Mouse (Mus musculus) right cerebral cortex, postnatal 36 days (tissue): ENCODE results near the gene Rnf34.

Source experiments
- DNase-seq, 2 experiments: peaks; one replicate each; pipeline ENCODE4 v3.0.0; 2022; ENCODE audit warnings: low spot score in 2 of 2, mixed read lengths in 1 of 2

Gene Rnf34

DNA sequence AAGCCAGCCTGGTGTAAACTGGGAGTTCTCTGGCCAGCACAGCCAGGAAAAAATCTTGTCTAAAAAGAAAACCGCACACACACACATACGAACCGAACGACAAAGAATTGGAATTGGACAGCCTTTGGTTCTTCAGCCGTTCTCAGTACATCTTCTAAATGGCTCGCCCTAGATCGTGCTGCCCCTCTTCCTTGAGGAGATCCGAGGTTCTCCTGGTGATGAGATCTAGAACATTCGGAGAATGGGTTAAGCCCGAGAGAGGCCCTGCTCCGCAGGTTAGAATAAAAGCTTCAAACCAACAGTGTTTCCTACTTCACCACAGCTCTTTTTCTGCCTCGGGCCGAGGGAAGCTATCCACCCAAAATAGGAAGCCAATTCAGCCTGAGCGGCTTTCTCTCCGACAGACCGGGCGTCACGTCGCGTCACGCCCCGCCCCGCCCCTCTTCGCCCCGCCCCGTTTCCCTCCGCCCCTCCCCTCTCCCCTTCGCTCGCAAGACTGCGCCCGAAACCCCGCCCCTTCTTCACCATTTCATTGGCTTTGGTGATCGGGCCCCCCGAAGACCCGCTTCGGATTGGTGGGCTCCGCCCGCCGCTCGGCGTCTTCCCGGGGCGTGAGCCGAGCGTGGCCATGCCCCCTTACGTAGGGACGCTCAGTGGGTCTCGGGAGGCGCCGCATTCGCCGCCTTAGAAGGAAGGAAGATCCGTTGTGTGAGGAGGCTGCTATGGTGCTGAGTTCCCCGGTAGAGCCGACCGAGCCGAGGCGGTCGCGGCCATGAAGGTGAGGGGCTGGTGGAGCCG, at the start of gene Rnf34:
Gene Rnf34, plus strand, starts transcription at position 528 of the 798 bp plus-strand sequence.
- DNase-seq = peak; percentile 97

DNA sequence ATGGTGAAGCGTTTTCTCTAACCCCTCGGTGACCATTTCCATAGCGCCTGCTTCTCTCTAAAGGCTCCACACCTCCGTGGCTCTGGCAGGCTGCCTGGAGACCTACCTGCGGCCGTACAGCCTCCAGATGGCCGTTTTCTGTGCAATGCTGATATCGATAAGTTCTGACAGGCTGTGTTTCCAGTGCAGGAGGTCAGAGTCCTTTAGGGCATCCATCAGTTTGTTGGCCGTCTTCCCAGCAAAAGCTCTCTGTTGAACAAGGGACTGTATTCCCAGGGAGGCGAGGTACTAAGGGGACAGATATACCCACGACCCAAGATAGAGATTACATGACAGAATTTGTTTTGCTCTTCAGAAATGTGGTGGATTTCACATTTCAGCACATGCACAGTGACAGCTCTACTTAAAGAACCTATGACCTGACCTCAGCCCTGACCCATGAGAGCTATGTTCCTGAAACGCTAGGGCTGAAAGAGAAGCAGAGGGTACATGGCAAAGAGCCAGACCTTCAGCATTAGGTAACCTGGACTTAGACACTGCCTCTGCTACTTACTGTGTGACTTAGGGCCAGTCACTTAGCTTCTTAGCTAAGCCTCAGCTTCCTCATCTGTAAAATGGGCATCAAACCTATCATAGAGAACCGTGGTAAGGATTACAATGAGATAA, 49.4 kb upstream of the Rnf34 start:
- DNase-seq = no peak

DNA sequence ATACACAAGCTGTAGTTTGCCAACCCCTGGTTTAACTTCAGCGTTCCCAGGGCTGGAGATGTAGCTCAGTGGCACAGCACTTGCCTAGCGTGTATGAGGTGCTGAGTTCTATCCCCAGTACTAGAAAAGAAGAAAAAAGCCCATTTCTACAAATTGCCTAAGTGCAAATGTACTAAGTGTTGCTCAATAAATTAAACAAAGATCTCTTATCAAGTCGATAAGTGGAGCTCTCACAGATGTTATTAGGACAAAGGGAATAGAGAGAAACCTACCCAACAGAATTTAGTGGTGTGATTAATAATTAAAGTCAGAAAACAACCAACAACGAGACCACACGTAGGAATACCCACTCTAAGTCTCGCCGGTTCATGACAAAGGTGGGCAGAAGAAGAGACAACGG, 48.2 kb upstream of the Rnf34 start:
- no peak for DNase-seq

- no peak for DNase-seq
Measured at GRCm38 (mm10) chr5:122802706-122803105, 47.1 kb upstream of the Rnf34 start.

- DNase-seq = no peak
Measured at GRCm38 (mm10) chr5:122805503-122805902, 44.3 kb upstream of the Rnf34 start.

- no peak for DNase-seq
Measured at GRCm38 (mm10) chr5:122811364-122812079, 38.3 kb upstream of the Rnf34 start.

DNA sequence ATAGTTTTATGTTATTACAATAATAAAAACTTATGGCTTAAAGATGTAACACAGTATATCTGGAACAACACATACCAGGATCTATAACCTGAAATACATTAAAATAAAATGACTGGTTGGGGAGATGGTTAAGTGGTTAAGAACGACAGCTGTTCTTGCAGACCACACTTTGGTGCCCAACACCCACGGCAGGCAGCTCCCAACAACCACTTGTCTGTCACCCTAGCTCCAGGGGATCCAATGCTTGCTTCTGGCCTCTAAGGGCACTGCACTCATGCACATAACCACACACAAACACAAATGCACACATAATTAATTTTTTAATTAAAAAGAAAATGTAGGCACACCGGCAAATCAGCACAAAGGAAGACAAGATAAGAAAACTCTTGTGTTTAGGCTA, 37.1 kb upstream of the Rnf34 start:
- no peak for DNase-seq

DNA sequence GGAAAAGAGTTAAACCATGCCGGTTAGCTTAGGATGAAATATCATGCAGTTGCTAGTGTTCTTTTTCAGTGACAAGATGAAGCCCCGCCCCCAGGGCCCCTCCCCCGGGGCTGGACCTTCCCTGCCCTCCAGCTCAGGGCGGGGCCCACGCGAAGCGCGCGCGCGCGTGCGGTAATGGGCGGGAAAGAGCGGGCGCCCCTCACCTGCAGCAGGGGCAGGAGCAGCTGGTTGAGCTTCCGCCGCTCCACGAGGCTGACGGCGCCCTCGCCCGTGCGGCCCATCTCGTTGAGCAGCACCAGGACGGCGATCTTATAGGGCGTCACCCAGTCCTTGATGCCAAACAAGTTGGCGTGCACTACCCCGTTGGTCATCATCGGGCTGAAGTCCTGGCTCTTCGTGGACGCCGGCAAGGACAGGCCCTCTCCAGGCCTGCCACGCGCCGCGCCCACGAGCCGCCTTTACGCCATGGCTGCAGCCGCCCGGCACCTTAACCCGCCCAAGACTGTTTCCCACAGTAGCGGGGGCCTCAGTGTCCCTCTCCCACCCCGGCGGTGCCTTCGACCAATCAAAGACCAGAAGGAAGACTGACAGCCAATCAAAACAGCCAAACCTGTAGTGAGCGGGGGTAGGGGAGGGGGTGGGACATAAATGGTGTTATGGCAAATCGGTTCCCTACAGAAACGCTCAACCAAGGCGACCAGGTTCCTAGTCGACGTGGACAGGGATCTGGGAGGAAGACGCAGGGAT, 28.9 kb upstream of the Rnf34 start, which contains the start of gene Anapc5:
Gene Anapc5, minus strand, starts transcription at position 563 of the 747 bp plus-strand sequence.
- peak; percentile 85 to 91 for DNase-seq

- no peak for DNase-seq
Measured at GRCm38 (mm10) chr5:122821524-122821885, 28.3 kb upstream of the Rnf34 start.

DNA sequence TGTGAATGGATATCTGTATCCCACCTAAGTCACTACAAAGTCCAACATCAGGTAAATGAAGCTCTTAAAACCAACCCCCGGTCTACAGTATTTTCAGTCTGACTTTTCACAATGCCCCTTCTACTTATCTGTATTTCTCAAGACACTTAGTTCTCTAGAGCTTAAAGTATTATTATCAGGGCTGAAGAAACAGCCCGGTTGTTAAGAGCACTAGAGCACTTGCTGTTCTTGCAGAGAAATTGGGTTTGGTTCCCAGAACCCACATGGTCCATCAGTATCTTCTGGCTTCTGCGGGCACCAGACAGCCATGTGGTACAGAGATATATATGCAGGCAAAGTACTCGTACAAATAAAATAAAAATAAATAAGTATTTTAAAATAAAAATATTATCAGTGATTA, 27.4 kb upstream of the Rnf34 start:
- DNase-seq = no peak

DNA sequence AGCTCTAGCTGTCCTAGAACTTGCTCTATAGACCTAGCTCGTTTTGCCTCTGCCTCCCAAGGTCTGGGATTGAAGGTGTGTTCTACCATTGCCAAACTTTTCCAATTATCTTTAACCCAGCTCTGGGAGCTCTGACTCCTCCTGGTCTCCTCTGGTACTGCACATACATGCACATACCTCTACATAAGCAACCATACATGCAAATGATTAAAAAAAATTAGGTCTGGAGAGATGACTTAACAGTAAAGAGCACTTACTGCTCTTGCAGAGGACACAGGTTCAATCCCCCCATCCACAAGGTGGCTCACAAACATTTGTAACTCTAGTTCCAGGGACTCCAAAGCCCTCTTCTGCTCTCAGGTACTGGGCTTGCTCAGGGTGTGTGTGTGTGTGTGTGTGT, 25.9 kb upstream of the Rnf34 start:
- no peak for DNase-seq

DNA sequence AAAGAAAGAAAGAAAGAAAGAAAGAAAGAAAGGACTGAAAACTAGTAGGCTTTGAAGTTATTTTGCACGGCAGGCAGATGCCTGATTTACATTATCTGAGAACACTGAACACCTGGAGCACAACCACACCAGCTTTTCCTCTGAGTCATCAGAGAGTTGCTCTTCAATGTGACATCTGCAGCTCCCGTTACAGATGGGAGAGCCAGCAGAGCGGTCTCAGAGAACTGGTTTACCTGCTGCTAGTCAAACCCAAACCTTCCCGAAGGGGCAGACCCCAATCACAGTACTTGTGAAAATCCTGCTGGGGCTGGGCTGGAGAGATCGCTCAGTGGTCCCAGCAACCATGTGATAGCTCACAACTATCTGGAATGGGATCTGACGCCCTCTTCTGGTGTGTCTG, 25.4 kb upstream of the Rnf34 start:
- no peak for DNase-seq

- DNase-seq = no peak
Measured at GRCm38 (mm10) chr5:122825099-122825498, 24.7 kb upstream of the Rnf34 start.

GRCm38 (mm10) chr5:122832536-122832935, 17.3 kb upstream of the Rnf34 start:
- no peak for DNase-seq

DNA sequence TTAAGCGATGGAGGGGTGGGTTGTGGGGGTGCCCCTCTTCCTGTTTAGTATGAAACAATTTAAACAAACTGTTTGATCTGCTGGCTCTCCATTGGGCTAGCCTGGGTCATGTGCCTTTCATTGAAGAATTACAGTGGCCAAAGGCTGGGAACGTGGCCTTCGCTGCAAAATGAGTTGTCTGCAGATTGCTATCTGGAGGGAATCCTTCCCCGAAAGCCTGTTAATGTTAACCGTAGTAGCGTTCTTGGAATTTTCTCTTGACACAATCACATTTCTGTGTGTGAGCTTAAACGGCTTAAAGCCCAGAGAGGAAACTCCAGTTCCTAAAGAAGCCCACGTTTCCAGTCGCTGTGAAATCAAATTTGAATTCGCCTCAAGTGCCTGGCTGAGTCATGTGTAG, 16.9 kb upstream of the Rnf34 start:
- no peak for DNase-seq

DNA sequence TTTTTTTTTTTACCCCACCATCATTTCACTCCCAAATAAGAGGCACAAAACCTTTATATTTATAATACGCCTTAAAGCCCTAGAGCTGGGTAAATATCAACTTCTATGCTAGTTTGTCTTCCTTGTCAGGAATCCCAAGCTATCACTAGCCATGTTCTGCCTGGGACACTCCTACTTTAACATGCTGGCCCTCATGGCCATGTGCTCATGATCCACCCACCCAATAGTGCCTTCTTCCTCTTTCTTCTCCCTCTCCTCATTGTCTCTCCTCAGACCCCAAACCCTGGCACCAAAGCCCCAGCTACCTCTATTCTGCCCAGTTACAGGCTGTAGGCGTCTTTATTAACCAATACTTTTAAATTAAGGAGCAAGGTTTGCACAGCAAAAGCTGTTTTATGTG, 8.7 kb upstream of the Rnf34 start:
- no peak for DNase-seq

- no peak for DNase-seq
Measured at GRCm38 (mm10) chr5:122843799-122844198, 6.0 kb upstream of the Rnf34 start.

GRCm38 (mm10) chr5:122850319-122851002, 613 bp downstream of the Rnf34 start:
- peak; percentile 9 to 16 for DNase-seq

DNA sequence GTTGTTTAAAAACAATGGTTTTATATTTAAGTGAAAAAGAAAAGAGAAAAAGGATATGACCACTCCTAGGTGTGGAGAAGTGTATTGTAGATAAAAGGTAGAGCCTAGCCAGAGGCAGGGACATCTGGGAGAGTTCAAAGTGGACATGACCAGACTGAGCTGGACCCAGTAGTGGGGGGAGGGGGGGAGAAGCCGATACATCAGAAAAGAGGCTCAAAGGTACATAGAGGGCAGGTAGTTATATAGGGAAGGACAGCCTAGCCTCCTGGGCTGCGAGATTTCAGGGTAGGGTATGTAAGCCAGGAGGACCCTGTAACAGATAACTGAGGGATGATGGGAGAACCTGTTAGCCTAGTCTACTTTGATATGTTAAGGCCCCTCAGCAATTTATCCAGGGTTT, 2.8 kb downstream of the Rnf34 start:
- no peak for DNase-seq

- no peak for DNase-seq
Measured at GRCm38 (mm10) chr5:122855858-122856257, 6.0 kb downstream of the Rnf34 start.

GRCm38 (mm10) chr5:122863053-122863452, 13.2 kb downstream of the Rnf34 start:
- no peak for DNase-seq
